Mouse (Mus musculus): Measurements from ENCODE around the gene Atxn1l. TPM values are rescaled to one million over a fixed set of nuclear protein-coding genes. Genes with fewer than 3 reads are reported as not detected.

Atxn1l gene
- total RNA-seq, 2 experiments from 2014 or later = 42.8 to 45.0 TPM

Other genes with a start within 250 kb of the Atxn1l start
- under 1 TPM; 0.28 TPM for gene Pmfbp1, start 243.7 kb downstream of the Atxn1l start, total RNA-seq (2021)
- 10 to 100 TPM; 28.5 to 28.9 TPM for gene Dhx38, start 171.9 kb downstream of the Atxn1l start, total RNA-seq (2021)
- gene Txnl4b, start 171.8 kb downstream of the Atxn1l start, total RNA-seq (2021) = 10 to 100 TPM; 15.6 to 17.5 TPM
- under 1 TPM in 1 of 2 experiments, not detected in 1; 0.26 TPM for gene Hp, start 158.6 kb downstream of the Atxn1l start, total RNA-seq (2021)
- gene Dhodh, start 129.1 kb downstream of the Atxn1l start, total RNA-seq (2021) = 10 to 100 TPM; 16.3 to 20.3 TPM
- gene Pkd1l3, start 123.2 kb downstream of the Atxn1l start, total RNA-seq (2021) = under 1 TPM; 0.73 to 0.91 TPM
- 10 to 100 TPM; 69.4 to 77.7 TPM for gene Ist1, start 44.5 kb downstream of the Atxn1l start, total RNA-seq (2021)
- 10 to 100 TPM; 38.2 to 41.0 TPM for gene Zfp821, start 32.2 kb downstream of the Atxn1l start, total RNA-seq (2021)
- gene Ap1g1, start 40.8 kb upstream of the Atxn1l start, total RNA-seq (2021) = 10 to 100 TPM; 82.6 to 88.8 TPM
- 10 to 100 TPM; 34.3 to 37.3 TPM for gene Phlpp2, start 130.8 kb upstream of the Atxn1l start, total RNA-seq (2021)
- under 1 TPM; 0.37 to 0.45 TPM for gene Marveld3, start 224.5 kb upstream of the Atxn1l start, total RNA-seq (2021)

Measured in left cerebral cortex, adult 18-20 months (tissue).